Mouse (Mus musculus) layer of hippocampus, adult 11-12 months (tissue): ENCODE measurements at regions not wholly inside any gene's neighbourhood (a gene's known extent, or its start where the extent isn't known, plus 50 kb on each side); places are given as distances from the start of the nearest gene placed in this dataset.

Source experiments
- DNase-seq: peaks from one replicate; pipeline ENCODE4 v3.0.0; 2022; ENCODE audit warnings: low spot score

- no peak for DNase-seq
Observed at GRCm38 (mm10) chr5:96931576-96932152, 65.8 kb upstream of the Bmp2k start.

- DNase-seq, result no peak
Observed at GRCm38 (mm10) chr5:96936239-96936638, 61.2 kb upstream of the Bmp2k start.

GRCm38 (mm10) chr5:96938718-96939117, 58.8 kb upstream of the Bmp2k start:
- DNase-seq, result no peak

GRCm38 (mm10) chr5:96939273-96939672, 58.2 kb upstream of the Bmp2k start:
- DNase-seq, result no peak

GRCm38 (mm10) chr5:96940170-96941086, 57.1 kb upstream of the Bmp2k start:
- DNase-seq, result no peak

GRCm38 (mm10) chr5:96941087-96941468, 56.4 kb upstream of the Bmp2k start:
- no peak for DNase-seq

- DNase-seq, result no peak
Observed at GRCm38 (mm10) chr5:96941518-96941917, 56.0 kb upstream of the Bmp2k start.
